Mouse (Mus musculus): Measurements from ENCODE around the gene Fkbp8. TPM values are rescaled to one million over a fixed set of nuclear protein-coding genes. Genes with fewer than 3 reads are reported as not detected.
"Not testable (repeated sequence)": the region's sequence is repeated elsewhere in the genome, so short reads cannot be mapped to it uniquely, and the experiment has no call there.

Fkbp8 gene
- polyA plus RNA-seq, 1 experiment from 2014 or later: 313 TPM

DNA sequence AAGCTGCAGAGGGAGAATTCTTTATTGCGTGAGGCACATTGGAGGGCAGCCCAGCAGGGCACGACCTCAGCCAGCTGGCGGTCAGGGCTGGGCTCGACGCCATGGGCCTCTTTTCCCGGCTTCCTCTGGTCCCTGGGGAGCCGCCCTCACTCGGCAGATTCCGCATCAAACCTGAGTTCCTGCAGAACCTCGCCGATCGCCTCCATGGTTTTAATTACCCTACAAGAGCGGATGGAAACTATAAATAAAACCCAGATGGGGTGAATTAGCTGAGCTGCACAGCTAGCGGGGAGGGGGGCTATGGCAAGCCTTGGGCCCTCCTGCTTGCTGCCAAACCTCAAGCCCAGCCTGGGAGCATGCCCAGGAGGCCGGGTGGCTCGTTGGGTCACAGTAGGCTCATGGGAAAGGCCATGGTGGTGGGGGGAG is 23.2 kb upstream of the Fkbp8 start:
- no peak overlapping the region for H3K9ac ChIP-seq

DNA sequence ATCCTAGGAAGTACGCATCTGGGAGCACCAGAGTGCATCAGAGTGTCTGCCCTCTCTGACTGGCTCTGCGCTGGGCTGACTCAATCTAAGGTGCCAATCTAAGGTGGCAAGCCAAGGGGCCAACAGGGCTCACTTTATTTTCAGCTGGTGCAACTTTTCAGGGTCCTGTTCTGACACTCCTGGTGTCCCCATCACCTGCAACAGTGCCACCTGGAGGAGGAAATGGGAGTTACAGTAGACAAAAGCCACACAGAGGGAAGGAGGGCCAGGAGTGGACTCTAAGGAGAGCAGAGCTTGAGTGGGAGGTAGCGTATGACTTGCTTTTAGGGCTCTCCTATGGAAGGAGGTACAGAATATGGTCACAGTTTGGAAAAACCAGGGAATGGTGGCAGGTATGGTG is 22.7 kb upstream of the Fkbp8 start:
- ATAC-seq (ENCODE audit: borderline replicate concordance, extremely low read depth, low FRiP score, low TSS enrichment): no peak
- H3K4me2 ChIP-seq: 0 out of 2 replicates have a peak overlapping the region, but pooled peaks have one; percentile 88

More for the DNA sequence above, 23.2 kb upstream of the Fkbp8 start:
- H3K27me3 ChIP-seq: peaks cover 33% of the 10 kb centered on the region
- H3K4me3 ChIP-seq: no peak overlapping the region
- 0 out of 2 replicates have a peak overlapping the region, but pooled peaks have one; percentile 88 for H3K4me2 ChIP-seq
- H3K4me1 ChIP-seq: peaks cover 81% of the 10 kb centered on the region
- no peaks in the 10 kb centered on the region for H3K9me3 ChIP-seq
- peaks cover 20% of the 10 kb centered on the region for H3K36me3 ChIP-seq
- ATAC-seq (ENCODE audit: borderline replicate concordance, extremely low read depth, low FRiP score, low TSS enrichment): no peak
- no peak overlapping the region for H3K27ac ChIP-seq
- 48% methylated on average over 16 of the region's 16 CpGs for WGBS

GRCm38 (mm10) chr8:70505698-70506327 is 21.7 kb upstream of the Fkbp8 start:
- peaks cover 76% of the 10 kb centered on the region for H3K4me1 ChIP-seq

More for the DNA sequence above, 22.7 kb upstream of the Fkbp8 start:
- Histone ChIP-seq H3K27me3 (peaks cover 31% of the 10 kb centered on the region), H3K27ac (no peak overlapping the region), H3K4me1 (peaks cover 81% of the 10 kb centered on the region), H3K4me3 (no peak overlapping the region; the same call in 1 of the 2 replicates), H3K9ac (no peak overlapping the region), H3K36me3 (peaks cover 20% of the 10 kb centered on the region), H3K9me3 (no peaks in the 10 kb centered on the region)
- 86% methylated on average over 3 of the region's 3 CpGs for WGBS

DNA sequence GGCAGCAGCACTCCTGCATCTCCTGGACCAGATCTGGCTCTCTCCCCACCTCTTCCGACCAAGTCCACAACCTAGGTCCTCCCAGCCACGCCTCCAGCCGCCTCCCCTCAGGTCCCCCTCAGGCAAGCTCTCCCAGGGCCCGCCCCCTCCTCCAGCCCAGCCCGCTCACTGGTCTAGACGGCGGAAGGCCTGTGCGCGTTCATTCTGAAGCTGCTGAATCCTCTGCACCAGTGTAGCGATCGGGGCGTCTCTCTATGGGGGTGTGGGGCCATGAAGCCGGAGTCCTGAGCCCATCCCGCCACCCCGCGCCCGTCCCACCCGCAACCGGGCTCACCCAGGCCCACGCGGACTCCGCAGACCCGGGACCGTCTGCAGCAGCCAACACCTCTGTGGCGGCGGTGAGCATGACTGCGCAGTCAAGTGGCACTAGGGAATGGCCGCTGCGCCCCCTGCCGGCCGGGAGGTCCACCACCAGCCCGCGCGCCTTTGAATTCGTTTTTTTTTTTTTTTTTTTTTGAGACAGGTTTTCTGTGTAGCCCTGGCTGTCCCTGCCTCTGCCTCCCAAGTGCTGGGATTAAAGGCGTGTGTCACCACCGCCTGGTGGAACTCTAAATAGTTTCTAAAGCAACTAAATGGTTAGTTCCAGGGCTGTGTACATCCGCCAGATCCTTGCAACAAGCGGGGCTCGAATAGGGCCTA is 21.0 kb upstream of the Fkbp8 start, which contains the start of gene Rex1bd:
Gene Rex1bd, minus strand, starts transcription at position 425 of the 699 bp plus-strand sequence.
- Histone ChIP-seq H3K4me1 (peaks cover 73% of the 10 kb centered on the region), H3K36me3 (peaks cover 20% of the 10 kb centered on the region), H3K4me3 (peak within 1 kb of the TSS; percentile 79), H3K27me3 (peaks cover 14% of the 10 kb centered on the region), H3K9ac (peak within 1 kb of the TSS; percentile 94), H3K4me2 (peak within 1 kb of the TSS; percentile 88), H3K27ac (peak within 1 kb of the TSS; percentile 96), H3K9me3 (no peaks in the 10 kb centered on the region)
- 2% methylated on average over 39 of the region's 40 CpGs for WGBS
- ATAC-seq (ENCODE audit: borderline replicate concordance, extremely low read depth, low FRiP score, low TSS enrichment): peak; percentile 88

More at GRCm38 (mm10) chr8:70505698-70506327, 21.7 kb upstream of the Fkbp8 start:
- Histone ChIP-seq H3K9me3 (no peaks in the 10 kb centered on the region), H3K4me3 (peak overlapping the region; percentile 79), H3K4me2 (peak overlapping the region; percentile 88), H3K9ac (peak overlapping the region; percentile 94), H3K36me3 (peaks cover 20% of the 10 kb centered on the region), H3K27ac (peak overlapping the region; percentile 96), H3K27me3 (peaks cover 21% of the 10 kb centered on the region)
- WGBS: 29% methylated on average over 32 of the region's 32 CpGs
- ATAC-seq (ENCODE audit: borderline replicate concordance, extremely low read depth, low FRiP score, low TSS enrichment): peak; percentile 9

GRCm38 (mm10) chr8:70507027-70507393 is 20.5 kb upstream of the Fkbp8 start:
- ATAC-seq (ENCODE audit: borderline replicate concordance, extremely low read depth, low FRiP score, low TSS enrichment): no peak
- H3K27me3 ChIP-seq: peaks cover 9% of the 10 kb centered on the region
- no peak overlapping the region for H3K9ac ChIP-seq
- peaks cover 20% of the 10 kb centered on the region for H3K36me3 ChIP-seq
- WGBS: 56% methylated on average over 5 of the region's 5 CpGs
- H3K4me1 ChIP-seq: peaks cover 73% of the 10 kb centered on the region
- peak overlapping the region; percentile 29 for H3K27ac ChIP-seq
- H3K4me2 ChIP-seq: peak overlapping the region; percentile 88
- H3K9me3 ChIP-seq: no peaks in the 10 kb centered on the region
- H3K4me3 ChIP-seq: peak overlapping the region; percentile 79

- Histone ChIP-seq H3K27ac (peak overlapping the region; percentile 98; the same call in 1 of the 2 replicates), H3K9ac (peak overlapping the region; percentile 99), H3K9me3 (no peaks in the 10 kb centered on the region), H3K27me3 (no peaks in the 10 kb centered on the region), H3K4me1 (peaks cover 57% of the 10 kb centered on the region), H3K36me3 (peaks cover 28% of the 10 kb centered on the region), H3K4me3 (peak overlapping the region; percentile 98), H3K4me2 (peak overlapping the region; percentile 73)
- 7% methylated on average over 25 of the region's 25 CpGs for WGBS
- no peak for ATAC-seq (ENCODE audit: borderline replicate concordance, extremely low read depth, low FRiP score, low TSS enrichment)
Observed at GRCm38 (mm10) chr8:70509281-70509952, 18.1 kb upstream of the Fkbp8 start.

DNA sequence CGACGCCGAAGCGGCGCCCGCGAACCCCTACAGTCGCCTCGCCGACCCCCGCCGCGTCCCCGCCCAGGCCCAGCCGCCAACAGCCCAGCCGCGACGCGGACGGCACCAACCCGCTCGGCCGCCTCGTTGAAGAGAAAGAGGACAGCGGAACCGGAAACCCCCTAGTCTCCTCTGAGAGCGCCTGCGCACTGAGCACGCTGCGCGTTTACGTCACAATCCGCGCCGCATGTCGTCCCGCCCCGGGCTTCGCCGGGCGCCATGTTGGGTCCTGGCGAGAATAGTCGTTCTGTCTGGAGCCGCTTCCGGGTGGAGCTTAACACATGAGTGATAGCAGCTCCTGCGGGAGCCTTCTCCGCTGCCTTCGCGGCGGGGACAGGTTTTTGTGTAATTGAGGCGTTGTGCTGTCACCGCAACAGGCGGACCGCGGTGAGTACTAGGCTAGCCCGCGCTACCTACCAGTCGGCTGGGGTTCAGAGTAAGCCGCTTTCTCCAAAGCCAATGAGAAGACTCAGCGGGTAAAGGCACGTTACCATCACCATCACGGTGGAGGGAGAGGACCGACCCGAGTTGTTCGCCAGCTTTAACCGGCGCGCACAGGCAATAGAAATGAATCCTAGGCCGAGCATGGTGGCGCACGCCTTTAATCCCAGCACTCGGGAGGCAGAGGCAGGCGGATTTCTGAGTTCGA is 17.2 kb upstream of the Fkbp8 start, which contains the start of gene Uba52:
Gene Uba52, minus strand, starts transcription at position 574 of the 688 bp plus-strand sequence.
- H3K9me3 ChIP-seq: no peaks in the 10 kb centered on the region
- ATAC-seq (ENCODE audit: borderline replicate concordance, extremely low read depth, low FRiP score, low TSS enrichment): peak; percentile 80
- peaks cover 47% of the 10 kb centered on the region for H3K4me1 ChIP-seq
- H3K27ac ChIP-seq: peak within 1 kb of the TSS; percentile 98
- under 1% methylated on average over 74 of the region's 74 CpGs for WGBS
- peaks cover 30% of the 10 kb centered on the region for H3K36me3 ChIP-seq
- H3K4me2 ChIP-seq: peak within 1 kb of the TSS; percentile 73
- peak within 1 kb of the TSS; percentile 99 for H3K9ac ChIP-seq
- no peaks in the 10 kb centered on the region for H3K27me3 ChIP-seq
- peak within 1 kb of the TSS; percentile 98 for H3K4me3 ChIP-seq

DNA sequence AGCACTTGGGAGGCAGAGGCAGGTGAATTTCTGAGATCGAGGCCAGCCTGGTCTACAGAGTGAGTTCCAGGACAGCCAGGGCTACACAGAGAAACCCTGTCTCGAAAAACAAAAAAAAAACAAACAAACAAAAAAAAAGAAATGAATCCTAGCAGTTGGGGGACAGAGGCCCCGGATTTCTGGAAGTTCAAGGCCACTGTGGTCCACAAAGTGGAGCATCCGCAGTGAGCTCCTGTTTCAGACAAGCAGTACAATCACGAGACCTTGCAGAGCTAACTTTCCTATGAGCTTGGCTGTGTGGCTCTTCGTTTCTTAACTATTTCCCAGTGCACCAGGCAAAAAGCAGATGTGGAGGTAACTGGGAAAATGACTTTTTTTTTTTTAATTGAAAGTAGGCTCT is 16.4 kb upstream of the Fkbp8 start:
- Histone ChIP-seq H3K4me2 (peak overlapping the region; percentile 73), H3K4me1 (peaks cover 39% of the 10 kb centered on the region), H3K9ac (peak overlapping the region; percentile 99), H3K4me3 (peak overlapping the region; percentile 98), H3K36me3 (peaks cover 38% of the 10 kb centered on the region), H3K27ac (peak overlapping the region; percentile 98)
- not testable (repeated sequence) for H3K27me3 ChIP-seq; H3K9me3 ChIP-seq; ATAC-seq (ENCODE audit: borderline replicate concordance, extremely low read depth, low FRiP score, low TSS enrichment)
- WGBS: 73% methylated on average over 6 of the region's 6 CpGs

- Histone ChIP-seq H3K27me3 (no peaks in the 10 kb centered on the region), H3K4me3 (peak overlapping the region; percentile 98; the same call in 1 of the 2 replicates), H3K36me3 (peaks cover 42% of the 10 kb centered on the region), H3K4me2 (peak overlapping the region; percentile 73), H3K4me1 (peaks cover 39% of the 10 kb centered on the region), H3K9ac (no peak overlapping the region), H3K27ac (no peak overlapping the region), H3K9me3 (no peaks in the 10 kb centered on the region)
- no peak for ATAC-seq (ENCODE audit: borderline replicate concordance, extremely low read depth, low FRiP score, low TSS enrichment)
- 89% methylated on average over 2 of the region's 2 CpGs for WGBS
Observed at GRCm38 (mm10) chr8:70511770-70512169, 15.8 kb upstream of the Fkbp8 start.

DNA sequence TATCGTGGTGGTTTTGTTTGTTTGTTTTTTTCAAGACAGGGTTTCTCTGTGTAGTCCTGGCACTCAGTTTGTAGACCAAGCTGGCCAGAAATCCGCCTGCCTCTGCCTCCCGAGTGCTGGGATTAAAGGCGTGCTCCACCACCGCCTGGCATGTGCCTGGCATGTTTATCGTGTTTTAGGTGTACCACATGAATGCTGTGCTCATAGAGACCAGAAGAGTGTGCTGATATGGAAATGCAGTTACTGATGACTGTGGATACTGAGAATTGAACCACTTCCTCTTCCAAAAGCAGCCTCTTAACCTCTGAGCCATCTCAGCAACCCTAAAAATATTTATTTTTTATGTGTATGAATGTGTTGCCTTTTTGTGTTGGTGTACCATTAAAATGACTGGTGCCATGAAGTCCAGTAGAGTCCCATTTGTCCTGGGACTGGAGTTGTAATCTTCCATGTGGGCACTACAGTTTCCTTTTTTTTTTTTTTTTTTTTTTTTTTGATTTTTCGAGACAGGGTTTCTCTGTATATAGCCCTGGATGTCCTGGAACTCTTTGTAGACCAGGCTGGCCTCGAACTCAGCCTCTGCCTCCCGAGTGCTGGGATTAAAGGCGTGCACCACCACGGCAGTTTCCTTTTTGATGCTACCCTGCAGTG is 15.1 kb upstream of the Fkbp8 start:
- peaks cover 34% of the 10 kb centered on the region for H3K4me1 ChIP-seq
- no peak overlapping the region for H3K27ac ChIP-seq
- peaks cover 36% of the 10 kb centered on the region for H3K36me3 ChIP-seq
- ATAC-seq (ENCODE audit: borderline replicate concordance, extremely low read depth, low FRiP score, low TSS enrichment): no peak
- H3K27me3 ChIP-seq: no peaks in the 10 kb centered on the region
- H3K9ac ChIP-seq: no peak overlapping the region
- H3K4me3 ChIP-seq: no peak overlapping the region
- H3K9me3 ChIP-seq: no peaks in the 10 kb centered on the region
- H3K4me2 ChIP-seq: no peak overlapping the region
- 92% methylated on average over 11 of the region's 11 CpGs for WGBS

- no peak overlapping the region for H3K9ac ChIP-seq
Observed at GRCm38 (mm10) chr8:70513441-70513840, 14.1 kb upstream of the Fkbp8 start.

More at GRCm38 (mm10) chr8:70513441-70513840, 14.1 kb upstream of the Fkbp8 start:
- Histone ChIP-seq H3K27ac (no peak overlapping the region), H3K9me3 (no peaks in the 10 kb centered on the region), H3K4me2 (no peak overlapping the region), H3K4me1 (peaks cover 27% of the 10 kb centered on the region), H3K36me3 (peaks cover 27% of the 10 kb centered on the region; the same call in 1 of the 2 replicates), H3K4me3 (no peak overlapping the region), H3K27me3 (no peaks in the 10 kb centered on the region)
- no peak for ATAC-seq (ENCODE audit: borderline replicate concordance, extremely low read depth, low FRiP score, low TSS enrichment)
- 44% methylated on average over 2 of the region's 2 CpGs for WGBS
